ENCODE assay signal across 25 mouse cellular contexts in genomic region chr8:90843127-90843526, GRCm38 (mm10). TPM values are rescaled to one million over a fixed set of nuclear protein-coding genes. Genes with fewer than 3 reads are reported as not detected.
A peak's percentile ranks its signal among the peaks of the same experiment; 100 is the strongest.
DNase-seq lines count a peak whose midpoint lies in the region; ATAC-seq and TF ChIP-seq lines count a peak whose summit lies in the region.
"Had no signal": no experiment of that assay in that cellular context is flagged by ENCODE, and none has a peak within 500 bp of the region (broad histone marks: within the 10 kb centered on the region; RNA-seq: fewer than 3 reads in every experiment).

No protein-coding gene starts in this region.

- no peaks in the 10 kb centered on the region for H3K36me3 ChIP-seq in hindbrain, embryonic 10.5 days
- H3K36me3 ChIP-seq in hindbrain, embryonic 12.5 days, result no peaks in the 10 kb centered on the region
- peaks cover 6 to 14% of the 10 kb centered on the region in 2 experiments for H3K36me3 ChIP-seq in CH12.LX (replicated peaks in 1 of 2; ENCODE audit: control insufficient read depth in 1 of 2, insufficient read depth in 1 of 2, low read length in 1 of 2)
- H3K36me3 ChIP-seq: embryonic facial prominence, embryonic 10.5 days; heart, embryonic 10.5 days; hindbrain, embryonic 15.5 days had no signal

- WGBS in hindbrain, embryonic 10.5 days, result 89% methylated on average over 6 of the region's 6 CpGs
- 89% methylated on average over 6 of the region's 6 CpGs for WGBS in hindbrain, embryonic 12.5 days

- TF ChIP-seq POLR2A in CH12.LX (IDR thresholded peaks at IDR 0.05; ENCODE audit: low read depth, low read length), result no peak

- no peaks in the 10 kb centered on the region for H3K27me3 ChIP-seq in hindbrain, embryonic 10.5 days (ENCODE audit: insufficient read depth, poor library complexity, severe bottlenecking)
- no peaks in the 10 kb centered on the region for H3K27me3 ChIP-seq in hindbrain, embryonic 12.5 days
- H3K27me3 ChIP-seq in CH12.LX (replicated peaks), result no peaks in the 10 kb centered on the region
- H3K27me3 ChIP-seq: forebrain, embryonic 13.5 days; hindbrain, embryonic 15.5 days; Patski had no signal

- no peak for TF ChIP-seq CTCF in CH12.LX (conservative IDR thresholded peaks at IDR 0.05 in 1 of 2, IDR thresholded peaks at IDR 0.05 in 1 of 2; ENCODE audit: low read depth in 2 of 2, low read length in 2 of 2)

- no peak for DNase-seq in hindbrain, embryonic 10.5 days (ENCODE audit: low spot score)
- DNase-seq in A20 (ENCODE audit: low read depth, low spot score), result peak; percentile 40
- DNase-seq in CH12.LX (ENCODE audit: extremely low read depth), result peak; percentile 84
- no peak for DNase-seq in adipocyte (ENCODE audit: low spot score)
- no peak for DNase-seq in lung, adult 18-20 months
- DNase-seq: adrenal gland, adult 2 months; adrenal gland, postnatal 25 days; cerebellum, adult 18-20 months; forebrain, postnatal 0 days; gastrocnemius, postnatal 36 days; heart, adult 18-20 months; heart, postnatal 10 days had no signal

- H3K9me3 ChIP-seq in hindbrain, embryonic 10.5 days, result no peaks in the 10 kb centered on the region
- H3K9me3 ChIP-seq in hindbrain, embryonic 12.5 days (replicated peaks), result no peaks in the 10 kb centered on the region
- no peaks in the 10 kb centered on the region for H3K9me3 ChIP-seq in CH12.LX (replicated peaks; ENCODE audit: low read length)
- H3K9me3 ChIP-seq: embryonic facial prominence, embryonic 10.5 days; forebrain, embryonic 13.5 days; heart, embryonic 10.5 days; hindbrain, embryonic 15.5 days had no signal

- TF ChIP-seq EP300 in CH12.LX (IDR thresholded peaks at IDR 0.05; ENCODE audit: low read length), result no peak

- no peak for TF ChIP-seq RAD21 in CH12.LX (IDR thresholded peaks at IDR 0.05; ENCODE audit: low read depth, low read length)

- in situ Hi-C loops in CH12.LX (cut with MboI; ENCODE audit: low pct_ligation_motif_present, low pct_unique_long_range_greater_than_20kb, low sequenced_read_pairs), result no loop called here

- dilution Hi-C loops in CH12.LX (cut with MboI; ENCODE audit: extremely low pct_ligation_motif_present, extremely low pct_unique_long_range_greater_than_20kb, low sequenced_read_pairs), result no loop called here

- peaks cover 9% of the 10 kb centered on the region; the same call in 1 of the 2 replicates for H3K4me1 ChIP-seq in hindbrain, embryonic 10.5 days (replicated peaks)
- 0 out of 2 replicates have a peak, but pooled peaks cover 3% of the 10 kb centered on the region for H3K4me1 ChIP-seq in hindbrain, embryonic 12.5 days
- H3K4me1 ChIP-seq in CH12.LX (ENCODE audit: control insufficient read depth in 1 of 2, insufficient read depth in 2 of 2), result peaks cover 15 to 52% of the 10 kb centered on the region in 2 experiments
- H3K4me1 ChIP-seq: heart, embryonic 10.5 days had no signal

- no peak overlapping the region for H3K9ac ChIP-seq in hindbrain, embryonic 12.5 days
- no peak overlapping the region for H3K9ac ChIP-seq in CH12.LX (ENCODE audit: insufficient read depth, low read depth)
- H3K9ac ChIP-seq: forebrain, embryonic 13.5 days; forebrain, postnatal 0 days; hindbrain, embryonic 15.5 days had no signal

- no peak overlapping the region for H3K4me3 ChIP-seq in hindbrain, embryonic 10.5 days
- no peak overlapping the region for H3K4me3 ChIP-seq in hindbrain, embryonic 12.5 days
- no peak overlapping the region for H3K4me3 ChIP-seq in CH12.LX (replicated peaks in 1 of 3; ENCODE audit: low read depth in 2 of 3, low read length in 2 of 3, poor library complexity in 1 of 3)
- H3K4me3 ChIP-seq: embryonic facial prominence, embryonic 10.5 days; forebrain, embryonic 13.5 days; heart, embryonic 10.5 days; hindbrain, embryonic 15.5 days had no signal

- peak overlapping the region; percentile 42; the same call in 1 of the 2 replicates for H3K27ac ChIP-seq in hindbrain, embryonic 10.5 days
- H3K27ac ChIP-seq in hindbrain, embryonic 12.5 days, result no peak overlapping the region
- no peak overlapping the region for H3K27ac ChIP-seq in CH12.LX (ENCODE audit: insufficient read depth, low read depth)
- H3K27ac ChIP-seq: forebrain, embryonic 13.5 days; heart, embryonic 10.5 days; hindbrain, embryonic 15.5 days had no signal

- H3K4me2 ChIP-seq in hindbrain, embryonic 12.5 days (replicated peaks), result no peak overlapping the region
- H3K4me2 ChIP-seq in CH12.LX (ENCODE audit: insufficient read depth, low read depth, poor library complexity, severe bottlenecking), result no peak overlapping the region
- H3K4me2 ChIP-seq: forebrain, embryonic 13.5 days; hindbrain, embryonic 15.5 days had no signal

- ATAC-seq in hindbrain, embryonic 12.5 days (ENCODE audit: low FRiP score), result no peak
- peak; percentile 88 for ATAC-seq in neutrophil, adult 5-6 weeks (ENCODE audit: extremely low read depth, insufficient number of reproducible peaks, low FRiP score, poor library complexity, severe bottlenecking)
- ATAC-seq: CD4-positive, CD25-positive, alpha-beta regulatory T cell, adult 4 months; forebrain, embryonic 13.5 days; forebrain, postnatal 0 days; intestine, embryonic 16.5 days; Patski had no signal

- H3K79me2 ChIP-seq in CH12.LX (replicated peaks; ENCODE audit: control insufficient read depth, extremely low read depth, insufficient read depth, poor library complexity, severe bottlenecking), result peaks cover 9% of the 10 kb centered on the region; the same call in 1 of the 2 replicates

TF ChIP-seq in CH12.LX, 34 proteins besides CTCF, POLR2A, EP300 and RAD21:
- TF ChIP-seq TBP (conservative IDR thresholded peaks at IDR 0.05; ENCODE audit: low read depth, low read length) (0 out of 2 replicates have a peak, but pooled peaks have one; percentile 11), ZNF384 (IDR thresholded peaks at IDR 0.05; ENCODE audit: low read depth, low read length) (no peak)

RNA-seq across cellular contexts. Expression of gene Chd9, which starts 15.0 kb away (rescaled TPM):
- polyA plus RNA-seq in hindbrain, embryonic 10.5 days (2016; fragmentation: Nextera tagmentation; extraction: Ambion mirVana), result 38.0 and 40.2 TPM in 2 replicates
- 83.7 and 88.1 TPM in 2 replicates for polyA plus RNA-seq in hindbrain, embryonic 12.5 days (2016; fragmentation: Nextera tagmentation; extraction: Ambion mirVana)
- 15.1 and 17.2 TPM in 2 replicates for total RNA-seq in CH12.LX (2012; rRNA removed)
- 11.8 and 12.7 TPM in 2 replicates for total RNA-seq in CH12.LX (2014; rRNA removed)
- polyA plus RNA-seq in CH12.LX (2012; ENCODE audit: insufficient read length, low read depth), result 52.5 and 188 TPM in 2 replicates
- 84.1 and 90.1 TPM in 2 replicates for total RNA-seq in neutrophil, adult 5-6 weeks (2017)

RNA-seq across cellular contexts. Expression of gene Gm19935, which starts 25.9 kb away (rescaled TPM):
- polyA plus RNA-seq in hindbrain, embryonic 10.5 days (2016; fragmentation: Nextera tagmentation; extraction: Ambion mirVana), result 0.16 and 0.73 TPM in 2 replicates
- 0.96 and 1.5 TPM in 2 replicates for polyA plus RNA-seq in hindbrain, embryonic 12.5 days (2016; fragmentation: Nextera tagmentation; extraction: Ambion mirVana)
- total RNA-seq in CH12.LX (2012; rRNA removed), result not detected in 2 replicates
- total RNA-seq in CH12.LX (2014; rRNA removed), result not detected in 2 replicates
- not detected in 2 replicates for polyA plus RNA-seq in CH12.LX (2012; ENCODE audit: insufficient read length, low read depth)
- total RNA-seq in neutrophil, adult 5-6 weeks (2017), result not detected in 2 replicates
- total RNA-seq: adrenal gland, adult 2 months; adrenal gland, postnatal 25 days; gastrocnemius, adult 18-20 months; gastrocnemius, postnatal 36 days; heart, postnatal 10 days; hematopoietic stem cell, adult 5-6 weeks had no signal
- polyA plus RNA-seq: activated CD4-positive, CD25-positive, alpha-beta regulatory T cell, adult 4 months; adrenal gland, adult 2 months; CD4-positive, CD25-positive, alpha-beta regulatory T cell, adult 4 months; embryonic facial prominence, embryonic 10.5 days; forebrain, embryonic 13.5 days; heart, embryonic 10.5 days; heart, embryonic 14.5 days; intestine, embryonic 16.5 days had no signal

Comparison
In these comparisons a context has a peak if more than half of its experiments do, and no peak if none do; other contexts are left out.
1. DNase-seq: peak in A20 (single experiment) and CH12.LX (single experiment); none in hindbrain, embryonic 10.5 days (single experiment), adipocyte (single experiment) and lung, adult 18-20 months (0 of 2).